ENCODE assay signal across 8 mouse cellular contexts in genomic region chr15:86184071-86184470, GRCm38 (mm10). TPM values are rescaled to one million over a fixed set of nuclear protein-coding genes. Genes with fewer than 3 reads are reported as not detected.
DNase-seq lines count a peak whose midpoint lies in the region; ATAC-seq and TF ChIP-seq lines count a peak whose summit lies in the region.

No protein-coding gene starts in this region.

- no peaks in the 10 kb centered on the region for H3K27me3 ChIP-seq in heart, embryonic 13.5 days (replicated peaks)
- no peaks in the 10 kb centered on the region for H3K27me3 ChIP-seq in heart, postnatal 0 days (ENCODE audit: control insufficient read depth, insufficient read depth, low read length)
- H3K27me3 ChIP-seq in liver, postnatal 0 days (ENCODE audit: insufficient read depth, low read length): no peaks in the 10 kb centered on the region

- no peaks in the 10 kb centered on the region for H3K9me3 ChIP-seq in heart, embryonic 13.5 days
- H3K9me3 ChIP-seq in heart, postnatal 0 days (replicated peaks; ENCODE audit: control insufficient read depth, low read length): no peaks in the 10 kb centered on the region
- H3K9me3 ChIP-seq in liver, postnatal 0 days (ENCODE audit: low read length): no peaks in the 10 kb centered on the region

- H3K4me3 ChIP-seq in heart, embryonic 13.5 days: peak overlapping the region; percentile 87
- peak overlapping the region; percentile 44 for H3K4me3 ChIP-seq in bone marrow, adult 2 months (replicated peaks; ENCODE audit: control insufficient read depth, low read depth, low read length)
- peak overlapping the region; percentile 85 for H3K4me3 ChIP-seq in heart, postnatal 0 days (ENCODE audit: low read depth, low read length)
- peak overlapping the region; percentile 83 for H3K4me3 ChIP-seq in liver, postnatal 0 days (ENCODE audit: low read depth, low read length)

- peaks cover 54% of the 10 kb centered on the region for H3K4me1 ChIP-seq in heart, embryonic 13.5 days
- peaks cover 4% of the 10 kb centered on the region; the same call in 1 of the 2 replicates for H3K4me1 ChIP-seq in bone marrow, adult 2 months (ENCODE audit: control insufficient read depth, insufficient read depth, low read length)
- peaks cover 45% of the 10 kb centered on the region for H3K4me1 ChIP-seq in heart, postnatal 0 days (ENCODE audit: control insufficient read depth, insufficient read depth)
- H3K4me1 ChIP-seq in liver, postnatal 0 days (ENCODE audit: insufficient read depth): peaks cover 28% of the 10 kb centered on the region

- DNase-seq in heart, adult 8-10 months (ENCODE audit: low spot score): no peak
- DNase-seq in heart, postnatal 0 days (ENCODE audit: low spot score): no peak
- no peak for DNase-seq in liver, postnatal 0 days
- DNase-seq in ovary, adult 18-20 months (ENCODE audit: low spot score): no peak
- no peak for DNase-seq in layer of hippocampus, adult 18-20 months (ENCODE audit: low spot score in 2 of 2)

- no peak for TF ChIP-seq CTCF in bone marrow, adult 2 months (IDR thresholded peaks at IDR 0.05; ENCODE audit: control insufficient read depth, insufficient read depth, low read length)
- no peak for TF ChIP-seq CTCF in heart, postnatal 0 days (IDR thresholded peaks at IDR 0.05; ENCODE audit: low read depth)
- no peak for TF ChIP-seq CTCF in liver, postnatal 0 days (IDR thresholded peaks at IDR 0.05; ENCODE audit: low read depth)

- peak overlapping the region; percentile 85 for H3K4me2 ChIP-seq in heart, embryonic 13.5 days
- peak overlapping the region; percentile 85 for H3K4me2 ChIP-seq in heart, postnatal 0 days (ENCODE audit: low read depth, low read length)
- peak overlapping the region; percentile 75 for H3K4me2 ChIP-seq in liver, postnatal 0 days (ENCODE audit: low read depth, low read length)

- TF ChIP-seq POLR2A in bone marrow, adult 2 months (IDR thresholded peaks at IDR 0.05; ENCODE audit: borderline replicate concordance, control insufficient read depth, low read depth, low read length): no peak

- 48% methylated on average over 5 of the region's 5 CpGs for WGBS in heart, embryonic 13.5 days
- WGBS in bone marrow, adult 2 months: 53% methylated on average over 5 of the region's 5 CpGs
- 50% methylated on average over 5 of the region's 5 CpGs for WGBS in heart, postnatal 0 days
- WGBS in liver, postnatal 0 days (ENCODE audit: insufficient replicate concordance): 45% methylated on average over 5 of the region's 5 CpGs

- no peaks in the 10 kb centered on the region for H3K36me3 ChIP-seq in heart, embryonic 13.5 days
- H3K36me3 ChIP-seq in heart, postnatal 0 days (replicated peaks; ENCODE audit: control insufficient read depth, insufficient read depth, low read length): no peaks in the 10 kb centered on the region
- H3K36me3 ChIP-seq in liver, postnatal 0 days (replicated peaks; ENCODE audit: insufficient read depth, low read length): no peaks in the 10 kb centered on the region

- peak overlapping the region; percentile 96 for H3K9ac ChIP-seq in heart, embryonic 13.5 days
- H3K9ac ChIP-seq in heart, postnatal 0 days (replicated peaks; ENCODE audit: low read depth, low read length): peak overlapping the region; percentile 92
- H3K9ac ChIP-seq in liver, postnatal 0 days (replicated peaks): peak overlapping the region; percentile 90

- ATAC-seq in heart, embryonic 13.5 days (ENCODE audit: extremely low read depth, insufficient number of reproducible peaks, low FRiP score, low TSS enrichment): no peak
- ATAC-seq in heart, postnatal 0 days (ENCODE audit: insufficient read depth, low read depth): no peak
- no peak for ATAC-seq in liver, postnatal 0 days
- no peak for ATAC-seq in erythroblast, adult 5-6 weeks (replicated peaks; ENCODE audit: low FRiP score, poor library complexity, severe bottlenecking)

- peak overlapping the region; percentile 96; the same call in 1 of the 2 replicates for H3K27ac ChIP-seq in heart, embryonic 13.5 days (replicated peaks)
- peak overlapping the region; percentile 52 for H3K27ac ChIP-seq in bone marrow, adult 2 months (ENCODE audit: control insufficient read depth, insufficient read depth, low read depth, low read length, poor library complexity)
- peak overlapping the region; percentile 96; the same call in 1 of the 2 replicates for H3K27ac ChIP-seq in heart, postnatal 0 days (ENCODE audit: low read depth)
- H3K27ac ChIP-seq in liver, postnatal 0 days (ENCODE audit: low read depth): peak overlapping the region; percentile 92

- TF ChIP-seq EP300 in heart, postnatal 0 days (IDR thresholded peaks at IDR 0.05; ENCODE audit: low read depth): no peak
- no peak for TF ChIP-seq EP300 in liver, postnatal 0 days (IDR thresholded peaks at IDR 0.05; ENCODE audit: low read depth)

RNA-seq across cellular contexts. Expression of gene Cerk, which starts 1.9 kb away (rescaled TPM):
- polyA plus RNA-seq in heart, embryonic 13.5 days (2015; fragmentation: Nextera tagmentation; extraction: Ambion mirVana): 12.4 and 13.2 TPM in 2 replicates
- 10 to 100 TPM; 25.5 to 32.9 (median 29.4) TPM for total RNA-seq in heart, adult 8-10 months (2022)
- polyA plus RNA-seq in bone marrow, adult 2 months (2011; ENCODE audit: insufficient read depth, insufficient read length, low replicate concordance, missing spikeins): 23.0 and 42.5 TPM in 2 replicates
- 25.3 and 28.2 TPM in 2 replicates for total RNA-seq in heart, postnatal 0 days (2014; rRNA removed; ENCODE audit: low replicate concordance)
- 12.1 and 14.5 TPM in 2 replicates for polyA plus RNA-seq in heart, postnatal 0 days (2015; fragmentation: Nextera tagmentation; extraction: Ambion mirVana)
- polyA plus RNA-seq in liver, postnatal 0 days (2015; fragmentation: Nextera tagmentation; extraction: Ambion mirVana): 5.5 and 6.1 TPM in 2 replicates
- total RNA-seq in erythroblast, adult 5-6 weeks (2015; ENCODE audit: low replicate concordance): 7.1 and 7.9 TPM in 2 replicates
- 7.9 and 9.8 TPM in 2 replicates for total RNA-seq in erythroblast, adult 5-6 weeks (2017; ENCODE audit: low replicate concordance)
- total RNA-seq in layer of hippocampus, adult 18-20 months (2021): 10 to 100 TPM; 50.0 to 50.7 TPM

RNA-seq across cellular contexts. Expression of gene Tbc1d22a, which starts 30.2 kb away (rescaled TPM):
- polyA plus RNA-seq in heart, embryonic 13.5 days (2015; fragmentation: Nextera tagmentation; extraction: Ambion mirVana): 8.8 and 9.1 TPM in 2 replicates
- 10 to 100 TPM; 24.9 to 30.8 (median 27.7) TPM for total RNA-seq in heart, adult 8-10 months (2022)
- 5.2 and 16.3 TPM in 2 replicates for polyA plus RNA-seq in bone marrow, adult 2 months (2011; ENCODE audit: insufficient read depth, insufficient read length, low replicate concordance, missing spikeins)
- total RNA-seq in heart, postnatal 0 days (2014; rRNA removed; ENCODE audit: low replicate concordance): 26.6 and 31.4 TPM in 2 replicates
- polyA plus RNA-seq in heart, postnatal 0 days (2015; fragmentation: Nextera tagmentation; extraction: Ambion mirVana): 9.7 and 10.0 TPM in 2 replicates
- polyA plus RNA-seq in liver, postnatal 0 days (2015; fragmentation: Nextera tagmentation; extraction: Ambion mirVana): 6.0 and 6.4 TPM in 2 replicates
- 2.5 and 3.5 TPM in 2 replicates for total RNA-seq in erythroblast, adult 5-6 weeks (2015; ENCODE audit: low replicate concordance)
- 7.4 and 7.8 TPM in 2 replicates for total RNA-seq in erythroblast, adult 5-6 weeks (2017; ENCODE audit: low replicate concordance)
- 10 to 100 TPM; 34.7 to 35.9 TPM for total RNA-seq in layer of hippocampus, adult 18-20 months (2021)
